Mouse (Mus musculus) liver, postnatal 0 days (tissue): Measurements from ENCODE around the gene Lrrc18. TPM values are rescaled to one million over a fixed set of nuclear protein-coding genes. Genes with fewer than 3 reads are reported as not detected.

Source experiments
- ATAC-seq: fragments of 200-750 bp; cut with Nextera tagmentation; 2 replicates; pipeline ENCODE4 v1.8.0; 2017; ENCODE audit warnings: mild to moderate bottlenecking, moderate library complexity
- DNase-seq: peaks from one replicate; pipeline ENCODE4 v3.0.0-alpha.2; 2016
- H3K27ac ChIP-seq: fragments of 300-500 bp; sonication (generic); 2 replicates; pipeline ENCODE4 v1.5.1; 2014; ENCODE audit warnings: antibody characterized with exemption, moderate library complexity, mild to moderate bottlenecking, low read depth
- H3K27me3 ChIP-seq: fragments of 300-500 bp; sonication (generic); 2 replicates; pipeline ENCODE4 v1.6.1; 2014; ENCODE audit warnings: low read length, control low read depth, mixed read lengths; ENCODE audit not compliant: insufficient read depth
- H3K36me3 ChIP-seq: fragments of 300-500 bp; sonication (generic); replicated peaks from 2 replicates; pipeline ENCODE4 v1.6.1; 2014; ENCODE audit warnings: mild to moderate bottlenecking, control low read depth, low read length, moderate library complexity, mixed read lengths; ENCODE audit not compliant: insufficient read depth
- H3K4me1 ChIP-seq: fragments of 300-500 bp; sonication (generic); 2 replicates; pipeline ENCODE4 v1.6.1; 2014; ENCODE audit warnings: antibody characterized with exemption, mild to moderate bottlenecking, control low read depth; ENCODE audit not compliant: insufficient read depth
- H3K4me2 ChIP-seq: fragments of 300-500 bp; sonication (generic); 2 replicates; pipeline ENCODE4 v1.6.1; 2014; ENCODE audit warnings: low read depth, mild to moderate bottlenecking, low read length, moderate library complexity, mixed read lengths
- H3K4me3 ChIP-seq: fragments of 300-500 bp; sonication (generic); 2 replicates; pipeline ENCODE4 v1.5.1; 2014; ENCODE audit warnings: low read depth, low read length
- H3K9ac ChIP-seq: fragments of 300-500 bp; sonication (generic); replicated peaks from 2 replicates; pipeline ENCODE4 v1.6.1; 2014; ENCODE audit warnings: mild to moderate bottlenecking, moderate library complexity
- H3K9me3 ChIP-seq: fragments of 300-500 bp; sonication (generic); 2 replicates; pipeline ENCODE4 v1.6.1; 2016; ENCODE audit warnings: mild to moderate bottlenecking, control low read depth, low read length, mixed read lengths
- CTCF ChIP-seq: sonication (generic); IDR thresholded peaks from 2 replicates; pipeline ENCODE4 v1.5.1; 2016; ENCODE audit warnings: antibody characterized with exemption, low read depth
- EP300 ChIP-seq: IDR thresholded peaks from 2 replicates; pipeline ENCODE4 v1.6.1; 2016; ENCODE audit warnings: antibody characterized with exemption, low read depth, mild to moderate bottlenecking
- WGBS: fragments of 180-500 bp; shearing (Covaris S2); extraction: QIAGEN DNeasy Blood & Tissue Kit; methylation state at CpG from one replicate; pipeline ENCODE4 v1.1.7; 2014; ENCODE audit not compliant: insufficient replicate concordance; 5-methylcytosine and 5-hydroxymethylcytosine counted together
- polyA plus RNA-seq: library from polyadenylated mRNA; unstranded; fragments of >200 nt; fragmentation: Nextera tagmentation; extraction: Ambion mirVana; gene quantifications from 2 replicates; pipeline ENCODE4 v1.2.1, GENCODE M21; 2015

Lrrc18 gene
- polyA plus RNA-seq, 1 experiment from 2014 or later, result 0.11 TPM

DNA sequence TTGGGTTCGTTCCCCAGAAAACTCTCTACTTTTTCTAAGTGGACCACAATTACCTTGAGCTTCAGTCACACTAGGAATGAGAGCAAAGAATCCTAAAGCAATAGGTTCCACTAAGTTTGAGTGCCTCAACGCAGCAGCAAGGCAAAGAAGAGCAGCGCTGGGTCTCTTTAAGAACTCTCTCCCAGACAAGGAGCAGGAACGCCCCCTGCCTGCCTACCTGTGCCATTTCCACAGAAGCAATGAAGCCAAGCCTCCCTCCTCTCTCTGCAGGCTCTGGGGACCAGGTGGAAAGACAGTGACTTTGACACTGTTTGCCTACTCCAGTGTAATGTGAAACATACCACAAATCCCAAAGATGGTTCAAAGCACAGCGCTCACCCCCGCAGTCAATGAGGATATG is 42.2 kb downstream of the Lrrc18 start:
- Histone ChIP-seq H3K27ac (no peak overlapping the region), H3K36me3 (0 out of 2 replicates have a peak, but pooled peaks cover 2% of the 10 kb centered on the region), H3K9me3 (no peaks in the 10 kb centered on the region), H3K9ac (no peak overlapping the region), H3K4me3 (no peak overlapping the region), H3K4me2 (no peak overlapping the region), H3K27me3 (no peaks in the 10 kb centered on the region), H3K4me1 (no peaks in the 10 kb centered on the region)
- 59% methylated on average over 6 of the region's 6 CpGs for WGBS
- DNase-seq (peak; percentile 33), ATAC-seq (no peak)
- TF ChIP-seq EP300 (no peak), CTCF (peak; percentile 57)

- Histone ChIP-seq H3K4me1 (no peaks in the 10 kb centered on the region), H3K4me2 (no peak overlapping the region), H3K9me3 (no peaks in the 10 kb centered on the region), H3K27ac (no peak overlapping the region), H3K36me3 (0 out of 2 replicates have a peak, but pooled peaks cover 2% of the 10 kb centered on the region), H3K9ac (no peak overlapping the region), H3K27me3 (no peaks in the 10 kb centered on the region), H3K4me3 (no peak overlapping the region)
- no peak for ATAC-seq
- TF ChIP-seq EP300 (no peak), CTCF (no peak)
- no peak for DNase-seq
- 84% methylated on average over 5 of the region's 5 CpGs for WGBS
Measured at GRCm38 (mm10) chr14:33035386-33035785, 44.2 kb downstream of the Lrrc18 start.

GRCm38 (mm10) chr14:33036811-33037210 is 45.6 kb downstream of the Lrrc18 start:
- no peaks in the 10 kb centered on the region for H3K27me3 ChIP-seq
- no peak overlapping the region for H3K9ac ChIP-seq
- WGBS, result 56% methylated on average over 3 of the region's 3 CpGs
- H3K4me3 ChIP-seq, result no peak overlapping the region
- DNase-seq (no peak), ATAC-seq (no peak)
- no peak for TF ChIP-seq EP300
- TF ChIP-seq CTCF, result no peak
- H3K4me2 ChIP-seq, result no peak overlapping the region
- 0 out of 2 replicates have a peak, but pooled peaks cover 2% of the 10 kb centered on the region for H3K36me3 ChIP-seq
- H3K9me3 ChIP-seq, result no peaks in the 10 kb centered on the region
- no peak overlapping the region for H3K27ac ChIP-seq
- no peaks in the 10 kb centered on the region for H3K4me1 ChIP-seq

GRCm38 (mm10) chr14:33045217-33045616 is 54.0 kb downstream of the Lrrc18 start:
- ATAC-seq, result no peak
- no peak overlapping the region for H3K27ac ChIP-seq
- H3K36me3 ChIP-seq, result no peaks in the 10 kb centered on the region
- no peak overlapping the region for H3K4me3 ChIP-seq
- no peak for TF ChIP-seq CTCF
- TF ChIP-seq EP300, result no peak
- H3K4me2 ChIP-seq, result no peak overlapping the region
- DNase-seq, result no peak
- H3K27me3 ChIP-seq, result no peaks in the 10 kb centered on the region
- no peak overlapping the region for H3K9ac ChIP-seq
- no peaks in the 10 kb centered on the region for H3K9me3 ChIP-seq
- no peaks in the 10 kb centered on the region for H3K4me1 ChIP-seq
- 78% methylated on average over 3 of the region's 3 CpGs for WGBS

DNA sequence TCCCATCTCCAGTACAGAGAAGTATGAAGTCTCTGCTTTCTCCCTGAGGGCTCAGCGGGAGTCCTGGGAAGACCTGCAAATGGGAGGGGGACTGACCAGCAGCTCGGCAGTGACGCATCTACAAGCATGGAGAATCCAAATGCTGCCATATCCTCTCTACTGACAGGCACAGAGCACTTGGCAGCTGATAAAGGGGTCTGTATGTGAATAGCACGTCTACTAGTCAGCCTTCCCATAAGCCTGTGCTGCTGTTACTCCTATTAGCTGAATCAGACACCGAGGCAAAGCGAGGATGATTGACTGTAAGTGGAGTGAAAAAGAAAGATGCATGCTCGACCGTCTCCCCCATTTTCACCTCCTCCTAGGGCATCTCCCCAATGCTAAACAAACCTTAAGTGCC is 62.3 kb downstream of the Lrrc18 start:
- Histone ChIP-seq H3K9ac (no peak overlapping the region), H3K27me3 (no peaks in the 10 kb centered on the region), H3K36me3 (0 out of 2 replicates have a peak, but pooled peaks cover 2% of the 10 kb centered on the region), H3K4me3 (no peak overlapping the region), H3K9me3 (no peaks in the 10 kb centered on the region), H3K4me1 (no peaks in the 10 kb centered on the region), H3K27ac (no peak overlapping the region), H3K4me2 (no peak overlapping the region)
- DNase-seq, result no peak
- ATAC-seq, result no peak
- TF ChIP-seq CTCF, result no peak
- TF ChIP-seq EP300, result no peak
- WGBS, result 75% methylated on average over 8 of the region's 8 CpGs

GRCm38 (mm10) chr14:33058881-33059660 is 67.9 kb downstream of the Lrrc18 start:
- no peak for TF ChIP-seq CTCF
- no peak for TF ChIP-seq EP300
- Histone ChIP-seq H3K27ac (no peak overlapping the region), H3K36me3 (0 out of 2 replicates have a peak, but pooled peaks cover 2% of the 10 kb centered on the region), H3K4me1 (no peaks in the 10 kb centered on the region), H3K27me3 (no peaks in the 10 kb centered on the region), H3K9ac (no peak overlapping the region), H3K9me3 (no peaks in the 10 kb centered on the region), H3K4me3 (no peak overlapping the region), H3K4me2 (no peak overlapping the region)
- 84% methylated on average over 7 of the region's 7 CpGs for WGBS
- no peak for DNase-seq
- ATAC-seq, result no peak
